Mouse (Mus musculus) lung, adult 18-20 months (tissue): ENCODE measurements at regions not wholly inside any gene's neighbourhood (a gene's known extent, or its start where the extent isn't known, plus 50 kb on each side); places are given as distances from the start of the nearest gene placed in this dataset.
A peak's percentile ranks its signal among the peaks of the same experiment; 100 is the strongest.

Experiments used
- DNase-seq, 2 experiments: peaks; one replicate each; pipeline ENCODE4 v3.0.0; 2022; ENCODE audit warnings: mixed read lengths in 2 of 2

DNA sequence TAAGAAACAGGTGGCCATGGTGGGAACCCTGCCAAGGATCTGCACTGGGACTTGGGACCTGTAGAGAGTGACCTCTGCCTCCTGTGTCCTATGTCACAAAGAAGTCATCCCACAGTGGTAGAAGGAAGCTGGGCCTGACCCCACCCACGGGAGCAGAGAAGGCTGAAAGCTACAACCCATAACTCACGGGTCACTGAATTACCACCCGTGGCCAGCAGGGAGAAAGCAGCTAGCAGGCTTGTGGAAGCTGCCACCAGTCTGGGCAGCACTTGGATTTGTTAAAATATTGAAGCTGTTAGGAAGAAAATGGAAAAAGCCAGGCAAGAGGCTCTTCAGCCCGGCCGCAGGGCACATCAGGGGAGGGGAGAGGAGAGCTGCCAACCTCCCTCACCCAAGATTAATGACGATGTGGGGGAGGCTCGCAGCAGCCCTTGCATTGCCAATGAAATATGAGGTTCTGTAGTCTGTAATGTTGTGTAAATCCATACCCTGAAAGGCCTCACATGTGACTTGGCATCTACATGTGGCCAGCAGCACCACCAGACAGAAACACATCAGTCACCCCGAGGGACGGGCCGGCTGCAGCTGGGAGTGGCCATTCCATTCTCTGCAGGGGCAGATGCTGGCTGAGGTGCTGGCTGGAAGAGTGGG, 94.5 kb downstream of the Olfm1 start:
- no peak for DNase-seq

DNA sequence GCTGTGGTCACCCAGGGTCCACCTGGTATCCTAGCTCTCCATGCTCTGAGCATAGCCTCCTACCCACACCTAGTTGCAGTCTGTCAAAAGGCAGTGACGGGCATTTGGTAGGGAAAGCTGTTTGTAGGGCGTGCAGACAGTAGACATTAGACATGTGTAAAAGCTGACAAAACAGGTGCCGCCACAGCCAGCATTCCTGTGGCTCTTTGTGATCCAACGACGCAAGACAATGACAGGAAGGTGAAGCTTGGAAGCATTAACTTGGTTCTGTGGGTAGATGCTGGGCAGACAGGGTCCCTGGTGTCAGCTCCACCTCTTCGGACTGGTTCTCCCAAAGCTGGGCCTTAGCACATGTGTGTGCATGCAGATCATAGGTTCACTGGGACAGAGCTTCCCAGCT, 96.5 kb downstream of the Olfm1 start:
- no peak for DNase-seq

DNA sequence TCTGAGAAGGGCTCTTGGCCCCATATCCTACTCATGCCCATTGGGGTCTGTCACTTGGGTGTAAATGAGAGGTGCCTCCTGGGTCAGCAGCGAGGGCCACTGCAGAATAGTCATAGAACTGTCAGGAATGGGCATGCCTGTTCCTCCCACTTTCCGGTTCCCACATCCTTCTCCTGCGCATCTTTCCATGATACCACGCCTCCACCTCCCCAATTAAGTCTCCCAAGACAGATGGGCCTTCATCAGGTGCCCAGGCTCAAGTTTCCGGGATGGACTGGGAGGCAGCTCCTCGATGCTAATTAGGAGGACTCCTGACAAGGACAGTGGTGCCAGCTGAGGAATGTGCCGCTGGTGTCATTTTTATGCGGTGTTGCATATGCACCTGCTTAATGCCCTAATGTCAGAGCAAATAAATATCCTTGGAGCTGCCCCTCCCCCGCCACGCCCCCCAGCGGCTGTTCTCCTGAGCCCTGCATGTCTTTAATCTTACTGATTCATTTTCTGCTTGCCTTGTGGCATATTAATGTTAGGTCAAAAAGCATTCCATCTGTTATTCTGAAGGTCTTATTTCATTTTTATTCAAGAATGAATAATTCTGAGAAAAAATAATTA, 97.2 kb downstream of the Olfm1 start:
- DNase-seq: no peak

DNA sequence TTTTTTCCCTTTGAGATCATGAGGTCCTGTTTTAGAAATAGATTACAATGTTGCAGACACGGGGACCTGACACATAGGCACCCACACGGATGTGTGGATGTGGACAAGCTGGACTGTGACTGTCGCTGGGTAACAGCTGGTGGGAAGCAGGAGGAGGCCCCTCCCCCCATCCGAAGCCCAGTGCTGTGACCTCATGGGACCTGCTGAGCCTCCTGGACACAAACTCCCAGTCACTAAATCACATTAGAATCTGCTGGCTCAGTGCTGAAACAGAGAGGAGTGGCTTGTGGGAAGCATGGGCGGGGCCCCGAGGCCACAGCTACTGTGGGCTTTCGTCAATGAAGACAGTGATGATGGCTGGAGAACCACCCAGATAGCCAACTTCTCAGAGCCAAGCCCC, 101.7 kb downstream of the Olfm1 start:
- DNase-seq: no peak

DNA sequence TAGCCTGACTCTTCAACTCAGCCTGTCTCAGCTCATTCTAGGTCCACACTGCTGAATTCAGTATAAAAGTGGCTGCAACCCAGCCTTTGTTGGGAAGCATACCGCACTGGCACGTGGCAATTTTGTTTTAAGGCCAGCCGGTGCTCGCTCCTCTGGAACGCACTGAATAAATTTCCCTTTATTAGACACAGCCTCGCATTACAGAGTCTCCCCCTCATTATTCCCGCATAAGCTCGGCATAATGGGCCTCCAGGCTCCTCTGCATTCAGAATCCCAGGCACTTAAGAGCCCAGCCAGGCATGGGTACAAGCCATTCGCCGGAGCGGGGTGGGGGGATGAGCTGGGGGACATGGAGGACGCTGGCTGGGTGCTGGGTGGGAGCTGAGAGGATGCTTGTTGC, 103.4 kb downstream of the Olfm1 start:
- no peak for DNase-seq

DNA sequence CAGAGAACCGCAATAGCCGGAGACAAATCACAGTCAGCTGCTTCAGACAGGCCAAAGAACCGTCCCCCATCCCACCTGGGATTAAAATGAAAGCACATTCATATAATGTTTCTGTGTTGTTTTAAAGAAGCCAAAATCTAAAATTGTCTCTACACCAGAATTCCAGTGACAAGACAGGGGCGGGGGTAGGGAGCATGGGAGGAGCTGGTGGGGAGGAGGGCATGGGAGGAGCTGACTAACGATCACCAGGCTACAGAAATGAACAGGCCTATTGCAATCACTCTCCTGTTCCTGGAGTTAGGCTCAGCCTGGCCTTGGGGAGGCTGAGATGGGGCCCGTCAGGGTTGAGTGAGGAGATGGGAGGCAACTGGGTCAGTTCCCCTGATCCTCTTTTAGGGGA, 105.9 kb downstream of the Olfm1 start:
- DNase-seq: no peak

DNA sequence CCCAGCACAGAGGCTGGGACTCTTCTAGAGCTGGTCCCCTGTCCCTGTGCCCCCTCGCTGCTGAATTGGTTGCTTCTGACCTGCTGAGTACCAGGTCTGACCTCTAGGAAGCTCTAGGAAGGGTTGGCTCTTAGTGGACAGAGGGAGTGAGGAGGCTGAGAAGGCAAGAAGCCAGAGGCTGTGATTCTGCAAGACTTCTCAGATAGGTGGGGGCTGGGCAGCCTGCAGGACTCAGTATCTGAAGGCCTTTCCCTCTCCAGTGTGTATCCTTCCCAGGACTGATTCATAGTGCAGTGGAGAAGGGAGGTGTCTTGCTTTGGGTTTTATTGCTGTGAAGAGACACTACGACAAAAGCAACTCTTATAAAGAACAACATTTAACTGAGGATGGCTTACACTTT, 106.6 kb downstream of the Olfm1 start:
- no peak for DNase-seq

DNA sequence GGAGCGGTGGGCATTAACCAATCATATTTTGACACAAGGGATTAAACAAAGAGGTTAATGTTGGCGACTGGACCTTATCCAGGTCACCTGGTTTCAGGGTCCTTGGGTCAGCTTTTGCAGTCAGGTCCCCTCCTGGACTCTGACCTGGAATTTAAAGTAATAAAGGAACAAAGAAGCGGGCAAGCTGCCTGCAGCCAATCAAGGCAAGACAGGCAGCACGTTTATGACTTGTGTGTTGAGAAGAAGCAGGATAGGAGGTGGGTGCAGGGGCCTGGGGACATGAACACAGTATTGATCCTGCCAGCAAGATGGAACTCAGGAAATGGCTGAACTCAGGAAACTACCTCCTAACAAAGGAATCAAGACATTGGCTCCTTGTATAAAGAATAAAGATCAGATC, 108.5 kb downstream of the Olfm1 start:
- DNase-seq: no peak

DNA sequence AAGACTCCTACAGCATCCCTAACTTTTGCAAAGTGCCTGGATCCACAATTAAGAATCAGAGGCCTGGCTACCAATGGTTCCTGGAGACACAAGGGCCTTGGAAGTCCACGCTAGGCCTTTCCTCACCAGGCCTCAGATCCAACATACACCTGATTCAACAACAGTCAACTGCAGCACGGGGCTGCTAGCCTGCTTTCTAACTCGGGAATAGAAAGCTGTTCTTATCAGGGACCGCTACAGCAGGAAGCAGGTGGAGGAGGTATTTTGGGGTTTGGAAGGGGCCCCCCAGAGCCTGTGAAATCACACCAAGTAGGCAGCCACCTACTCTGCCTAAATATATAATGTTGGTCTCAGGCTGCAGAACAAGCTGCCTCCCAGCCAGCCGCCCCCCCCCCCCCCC, 111.1 kb downstream of the Olfm1 start:
- DNase-seq: no peak

DNA sequence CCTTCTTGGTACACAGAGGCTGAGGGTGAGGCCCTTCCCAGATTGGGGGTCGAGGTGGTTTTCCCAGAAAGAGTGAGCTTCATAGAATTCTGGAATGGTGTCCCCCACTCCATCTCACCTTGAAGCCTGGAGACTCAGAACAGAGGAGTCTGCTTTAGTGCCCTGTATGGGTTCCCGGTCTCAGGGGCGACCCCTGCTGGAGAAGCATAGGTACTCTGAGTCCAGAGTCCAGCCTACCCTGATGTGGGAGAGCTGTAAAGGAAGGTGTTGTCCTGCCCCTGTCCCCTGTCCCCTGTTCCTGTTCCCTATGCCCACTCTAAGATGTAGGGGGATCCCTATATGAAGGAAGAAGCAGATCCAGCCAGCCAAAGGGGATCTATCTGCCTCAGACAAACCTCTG, 111.9 kb downstream of the Olfm1 start:
- peak; percentile 38 to 57 for DNase-seq

DNA sequence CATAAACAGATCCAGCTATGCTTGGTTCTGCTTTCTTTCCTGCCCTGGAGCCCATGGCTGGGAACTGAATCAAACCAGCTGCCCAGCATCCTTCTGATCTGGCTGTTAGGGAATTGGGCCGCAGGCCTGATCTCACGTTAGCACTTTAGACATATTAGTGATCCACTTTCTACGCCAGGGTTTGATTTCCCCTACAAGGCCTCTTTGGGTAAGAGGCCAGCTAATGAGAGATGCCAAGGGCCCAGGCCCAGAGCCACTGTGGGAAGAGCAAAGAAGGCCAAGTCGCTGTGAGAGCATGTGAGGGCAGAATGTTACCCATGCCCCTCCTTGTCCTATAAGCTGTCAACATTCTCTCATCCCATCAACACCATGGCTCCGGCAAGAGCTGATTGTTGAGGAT, 116.3 kb downstream of the Olfm1 start:
- DNase-seq: no peak

DNA sequence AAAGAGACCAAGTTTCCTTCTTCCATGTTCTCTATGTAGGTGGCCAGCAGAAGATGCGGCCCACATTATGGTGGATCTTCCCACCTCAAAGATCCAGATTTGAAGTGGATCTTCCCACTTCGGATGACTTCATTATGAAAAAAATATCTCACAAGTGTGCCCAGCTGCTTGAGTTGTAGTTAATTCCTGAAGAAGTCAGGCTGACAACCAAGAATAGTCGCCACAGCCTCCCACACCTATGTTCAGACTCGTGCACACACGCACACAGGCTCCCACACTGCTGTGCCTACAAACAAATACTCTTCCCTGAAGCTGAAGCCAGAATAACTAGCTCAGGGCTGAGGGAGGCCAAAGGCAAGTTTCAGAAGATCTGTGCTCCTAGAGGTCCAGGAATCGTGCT, 119.4 kb downstream of the Olfm1 start:
- DNase-seq: no peak

DNA sequence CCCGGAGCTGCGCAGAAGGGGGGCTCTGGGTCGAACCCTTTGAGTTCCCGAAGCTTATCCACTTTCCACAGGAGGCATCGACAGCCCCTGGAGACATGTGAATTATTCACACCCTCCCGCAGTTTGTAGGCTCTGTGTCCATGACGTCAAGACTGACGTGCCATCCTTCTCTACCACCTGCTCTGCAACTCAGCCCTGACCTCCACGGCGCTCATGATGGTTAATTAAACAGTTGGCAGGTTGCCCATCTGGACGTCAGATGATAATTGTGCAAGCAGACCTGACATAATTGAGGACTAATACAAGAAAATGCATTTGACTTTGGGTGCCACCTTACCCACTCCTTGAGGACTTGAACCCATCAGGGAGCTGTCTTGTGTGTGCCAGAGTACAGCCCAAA, 121.1 kb upstream of the Ppp1r26 start:
- DNase-seq: no peak

DNA sequence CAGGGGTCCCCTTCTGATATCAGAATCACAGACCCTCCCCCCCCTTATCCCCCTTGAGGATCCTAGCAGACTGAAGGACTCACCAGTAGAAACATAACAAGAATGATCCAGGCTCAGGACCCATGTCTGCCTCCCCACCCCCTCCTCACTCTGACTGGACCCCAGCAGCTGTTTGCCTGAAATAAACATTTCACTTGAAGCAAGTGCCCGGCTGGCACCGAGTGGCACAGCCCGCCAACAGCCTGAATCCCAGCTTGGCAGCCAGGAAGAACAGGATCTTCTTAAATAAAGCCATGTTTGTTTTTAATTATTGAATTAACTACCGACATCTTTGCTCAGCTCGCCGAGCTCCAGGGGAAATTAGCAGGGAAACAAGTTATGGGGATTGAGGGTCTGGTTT, 120.5 kb upstream of the Ppp1r26 start:
- no peak for DNase-seq

DNA sequence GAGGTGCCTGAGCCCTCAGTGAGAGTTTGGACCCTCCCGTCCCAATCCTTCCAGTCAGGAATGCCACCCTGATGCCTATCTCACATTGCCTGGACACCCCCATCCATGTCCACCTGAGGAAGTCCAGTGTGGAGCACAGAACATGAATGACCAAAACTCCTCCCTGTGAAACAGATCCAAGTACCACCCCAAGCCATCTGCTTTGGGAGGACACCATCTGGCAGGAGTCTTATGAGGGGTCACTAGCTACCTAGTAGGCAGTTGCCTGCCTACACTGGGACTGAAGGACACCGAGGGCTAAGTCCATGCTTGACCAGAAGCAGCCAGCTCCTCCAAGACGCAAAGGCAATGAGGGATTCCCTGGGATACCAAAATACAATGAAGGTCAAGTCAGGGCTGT, 119.9 kb upstream of the Ppp1r26 start:
- no peak for DNase-seq

DNA sequence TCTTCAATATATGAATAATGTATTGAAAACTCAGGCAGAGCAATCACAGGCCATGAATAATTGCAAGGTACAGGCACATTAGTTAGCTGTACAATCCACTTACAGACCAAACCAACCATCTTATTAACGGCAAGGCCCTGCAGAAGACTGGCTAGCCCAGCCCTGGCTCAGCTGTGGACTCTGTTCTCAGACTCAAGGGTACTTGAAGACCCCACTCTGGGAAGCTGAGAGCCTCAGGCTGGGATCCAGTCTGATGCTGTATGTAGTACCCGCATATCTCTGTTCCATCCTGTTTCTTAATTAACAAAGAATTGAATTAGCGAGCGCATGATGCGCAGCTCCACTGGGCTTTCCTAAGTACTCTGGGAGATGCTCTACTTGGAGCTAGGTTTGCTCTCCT, 117.5 kb upstream of the Ppp1r26 start:
- DNase-seq: no peak

DNA sequence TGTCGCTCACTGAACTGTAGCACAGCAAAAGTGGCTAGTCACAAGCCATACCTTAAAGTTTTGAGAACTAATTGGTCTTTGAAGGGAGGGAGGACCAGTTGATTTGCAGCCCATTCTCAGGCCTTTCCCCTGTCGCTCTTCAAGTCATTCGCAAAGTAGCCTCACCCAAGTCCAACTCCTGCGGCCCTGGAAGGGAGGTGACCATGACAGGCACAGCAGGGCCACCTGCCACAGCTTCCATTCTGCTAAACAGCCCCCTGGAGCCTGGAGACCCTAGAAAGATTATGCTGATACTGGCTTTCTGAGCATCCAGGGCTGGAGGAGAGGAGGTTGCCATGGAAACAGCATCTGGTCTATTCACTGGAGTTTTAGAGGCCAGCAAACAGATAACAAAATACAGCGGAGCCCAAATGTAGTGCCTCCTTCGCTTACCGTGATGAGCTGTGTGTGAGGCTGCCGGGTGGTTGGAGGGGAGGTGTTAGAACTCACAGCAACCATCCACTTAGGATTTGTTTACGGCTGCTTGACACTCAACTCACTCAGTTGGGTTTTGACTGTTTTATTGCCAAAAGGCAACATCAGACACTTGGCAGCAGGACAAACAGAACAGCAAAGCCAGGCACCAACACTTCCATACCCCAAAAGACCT, 111.3 kb upstream of the Ppp1r26 start:
- no peak for DNase-seq

DNA sequence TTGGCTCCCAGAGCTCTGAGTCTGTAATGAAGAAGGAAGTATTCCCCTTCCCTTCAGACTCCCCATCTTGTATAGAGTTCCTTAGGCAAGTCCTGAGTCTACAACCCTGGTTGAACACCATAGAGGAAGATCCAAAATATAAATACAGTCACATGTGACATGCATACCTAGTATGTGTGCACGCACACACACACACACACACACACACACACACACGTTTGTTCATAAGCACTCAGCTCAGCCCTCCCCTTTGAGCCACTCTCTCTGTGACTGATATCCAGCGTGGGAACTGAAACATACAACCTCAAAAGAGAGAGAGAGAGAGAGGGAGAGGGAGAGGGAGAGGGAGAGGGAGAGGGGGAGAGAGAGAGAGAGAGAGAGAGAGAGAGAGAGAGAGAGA, 110.8 kb upstream of the Ppp1r26 start:
- no peak for DNase-seq

DNA sequence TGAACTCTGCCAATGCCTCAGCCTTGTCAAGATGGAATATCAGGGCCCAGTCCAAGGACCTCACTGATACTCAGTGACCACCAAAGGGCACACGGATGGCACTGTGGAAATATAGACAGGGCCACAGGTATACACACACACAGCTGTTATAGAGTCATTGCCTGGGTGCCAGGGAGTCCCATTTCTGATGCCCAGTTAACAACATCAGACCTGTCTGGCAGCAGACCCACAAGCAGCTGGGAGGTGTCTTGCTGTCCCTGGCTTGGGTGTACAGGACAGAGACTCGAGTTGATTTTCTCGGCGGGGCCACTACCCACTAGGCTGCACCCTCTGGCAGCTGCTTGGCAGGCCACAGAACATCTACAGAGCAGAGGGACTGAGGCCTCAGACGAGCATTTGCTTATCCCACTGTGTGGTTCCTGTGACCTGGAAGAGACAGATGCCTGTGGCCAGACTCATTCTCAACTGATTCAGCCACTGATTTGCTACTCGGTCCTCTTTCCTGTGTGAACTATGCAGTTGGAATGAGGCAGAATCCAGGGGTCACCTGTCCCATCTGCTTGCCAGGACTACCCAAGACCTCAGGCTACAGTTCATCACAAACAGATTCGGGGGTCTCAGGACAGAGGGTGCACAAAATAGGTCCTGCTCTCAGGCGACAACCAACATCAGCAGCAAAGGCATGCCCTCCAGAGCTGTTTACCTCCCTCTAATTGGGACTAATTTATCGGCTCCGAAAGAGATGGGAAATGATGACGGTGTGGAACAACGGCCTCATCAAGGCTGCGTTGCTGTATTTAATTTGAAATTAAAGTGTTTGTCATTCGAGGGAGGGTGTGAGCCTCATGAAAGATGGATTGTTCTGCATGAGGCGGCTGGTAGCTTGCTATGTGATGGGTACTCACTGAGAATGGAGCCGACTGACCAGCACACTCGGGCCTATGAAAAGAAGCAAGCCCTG, 110.0 kb upstream of the Ppp1r26 start:
- no peak for DNase-seq

DNA sequence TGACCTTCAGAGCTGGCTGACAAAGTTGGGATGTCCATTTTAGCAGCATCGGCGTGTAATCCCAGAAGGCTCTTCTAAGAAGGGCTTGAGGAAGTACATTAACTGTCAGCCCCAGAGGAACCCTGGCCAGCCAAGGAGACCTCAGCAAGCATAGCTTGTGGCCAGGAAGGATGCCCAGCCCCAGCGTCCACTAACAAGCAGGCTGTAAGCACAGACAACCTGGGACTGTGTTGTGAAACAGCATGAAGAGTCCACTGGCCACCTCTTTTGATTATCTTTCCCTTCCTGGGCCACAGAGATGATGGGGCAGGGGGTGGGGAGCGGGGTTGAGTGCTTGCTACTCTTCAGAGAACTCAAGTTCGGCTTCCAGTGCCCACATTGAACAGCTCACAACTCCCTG, 109.0 kb upstream of the Ppp1r26 start:
- DNase-seq: no peak

DNA sequence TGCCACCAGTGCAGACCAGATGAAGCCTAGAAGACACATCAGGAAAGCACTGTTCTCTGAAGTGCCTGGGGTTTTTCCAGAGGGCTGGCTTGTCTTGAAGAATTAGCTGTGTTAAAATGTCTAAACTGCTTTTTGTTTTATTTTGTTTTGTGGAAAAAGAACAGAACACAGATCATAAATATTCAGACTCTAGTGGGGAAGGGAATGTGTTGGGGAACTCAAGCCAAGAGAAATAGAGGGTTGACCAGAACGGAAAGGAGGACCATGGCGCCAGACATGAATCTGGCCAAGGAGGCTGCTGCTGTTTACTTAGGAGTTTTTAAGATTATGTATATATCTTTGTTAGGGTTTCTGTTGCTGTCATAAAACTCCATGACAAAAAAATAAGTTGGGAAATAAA, 105.3 kb upstream of the Ppp1r26 start:
- no peak for DNase-seq

DNA sequence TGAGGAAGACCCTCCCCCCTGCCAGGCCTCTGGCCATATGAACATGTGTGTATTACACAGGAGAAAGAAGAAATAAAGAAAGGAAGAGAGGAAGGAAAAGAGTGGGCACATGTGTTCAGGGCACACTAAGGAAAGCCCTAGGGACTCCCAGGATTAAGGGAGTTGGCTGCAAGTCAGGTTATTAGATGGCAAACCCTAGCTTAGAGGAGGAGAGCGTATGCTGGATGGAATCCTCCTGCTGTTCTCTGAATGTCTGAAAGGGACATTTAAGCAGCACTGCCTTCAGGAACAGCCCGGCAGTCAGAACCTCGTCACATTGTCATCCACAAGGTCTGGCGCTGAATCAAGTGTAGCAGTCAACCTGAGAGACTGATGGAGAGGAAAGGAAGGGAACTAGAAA, 98.1 kb upstream of the Ppp1r26 start:
- DNase-seq: no peak

DNA sequence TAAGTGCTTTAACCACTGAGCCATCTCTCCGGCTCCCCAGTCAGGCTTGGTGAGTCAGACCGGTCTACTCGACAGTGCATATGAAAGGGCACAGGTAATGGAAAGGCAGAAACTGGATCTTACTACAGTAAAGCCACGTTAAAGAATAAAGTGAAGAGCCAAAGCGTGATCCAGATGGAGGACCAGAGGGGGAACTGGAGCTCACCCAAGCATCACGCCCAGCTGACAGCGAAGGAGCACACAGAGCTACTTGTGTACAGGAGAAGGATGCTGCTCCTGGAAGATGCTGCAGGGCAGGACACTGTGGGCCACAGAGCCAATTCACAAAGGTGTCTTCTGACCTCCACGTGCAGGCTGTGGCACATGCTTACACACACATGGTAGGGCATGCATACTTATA, 96.7 kb upstream of the Ppp1r26 start:
- DNase-seq: no peak

DNA sequence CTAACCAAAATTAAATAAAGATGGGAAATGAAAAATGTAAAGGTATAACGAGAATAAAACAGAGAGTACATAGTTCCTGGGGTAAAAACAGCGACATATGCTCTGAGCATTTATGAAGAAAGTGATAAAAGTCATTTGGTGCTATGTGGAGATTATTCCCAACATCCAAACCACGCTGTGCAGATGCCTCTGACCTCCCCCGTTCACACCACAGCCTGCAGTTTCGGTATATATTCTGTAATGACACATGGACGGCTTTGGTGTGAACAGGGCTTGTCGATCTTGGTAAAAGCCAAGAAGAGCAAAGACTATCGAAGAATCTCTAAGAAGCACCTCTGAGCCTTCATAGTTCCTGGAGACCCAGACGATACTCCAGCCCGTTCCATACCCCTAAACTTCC, 95.2 kb upstream of the Ppp1r26 start:
- no peak for DNase-seq
